Mouse (Mus musculus): ENCODE data around the gene Itpkc. TPM values are rescaled to one million over a fixed set of nuclear protein-coding genes. Genes with fewer than 3 reads are reported as not detected.

The Itpkc gene
- total and polyA plus RNA-seq, 3 experiments = 4.0 to 8.1 (median 4.0) TPM

- Histone ChIP-seq H3K9ac (ENCODE audit: insufficient read depth, low read depth) (no peak overlapping the region), H3K27ac (ENCODE audit: insufficient read depth, low read depth) (no peak overlapping the region), H3K36me3 (replicated peaks in 1 of 2; ENCODE audit: control insufficient read depth in 1 of 2, insufficient read depth in 1 of 2, low read length in 1 of 2) (peaks cover 5 to 27% of the 10 kb centered on the region in 2 experiments), H3K79me2 (replicated peaks; ENCODE audit: control insufficient read depth, extremely low read depth, insufficient read depth, poor library complexity, severe bottlenecking) (no peaks in the 10 kb centered on the region), H3K9me3 (replicated peaks; ENCODE audit: low read length) (no peaks in the 10 kb centered on the region), H3K4me1 (ENCODE audit: control insufficient read depth in 1 of 2, insufficient read depth in 2 of 2) (peaks cover 0 to 9% of the 10 kb centered on the region in 2 experiments; a peak in 1 of 4 replicates), H3K27me3 (replicated peaks) (no peaks in the 10 kb centered on the region), H3K4me2 (ENCODE audit: insufficient read depth, low read depth, poor library complexity, severe bottlenecking) (no peak overlapping the region), H3K4me3 (replicated peaks in 1 of 3; ENCODE audit: low read depth in 2 of 3, low read length in 2 of 3, poor library complexity in 1 of 3) (no peak overlapping the region)
- no peak for DNase-seq (ENCODE audit: extremely low read depth)
- in situ Hi-C loops (cut with MboI; ENCODE audit: low pct_ligation_motif_present, low pct_unique_long_range_greater_than_20kb, low sequenced_read_pairs) (no loop called here), dilution Hi-C loops (cut with MboI; ENCODE audit: extremely low pct_ligation_motif_present, extremely low pct_unique_long_range_greater_than_20kb, low sequenced_read_pairs) (no loop called here)
- no peak for TF ChIP-seq RAD21 (IDR thresholded peaks at IDR 0.05; ENCODE audit: low read depth, low read length)
- TF ChIP-seq TBP (conservative IDR thresholded peaks at IDR 0.05; ENCODE audit: low read depth, low read length) = no peak
- TF ChIP-seq KAT2A (IDR thresholded peaks at IDR 0.05; ENCODE audit: insufficient replicate concordance, low read length) = no peak
- TF ChIP-seq E2F4 (IDR thresholded peaks at IDR 0.05; ENCODE audit: insufficient replicate concordance, low read depth, low read length) = no peak
- TF ChIP-seq CTCF (conservative IDR thresholded peaks at IDR 0.05 in 1 of 2, IDR thresholded peaks at IDR 0.05 in 1 of 2; ENCODE audit: low read depth in 2 of 2, low read length in 2 of 2) = no peak
- TF ChIP-seq USF2 (conservative IDR thresholded peaks at IDR 0.05; ENCODE audit: low read depth, low read length) = no peak
- no peak for TF ChIP-seq ZKSCAN1 (IDR thresholded peaks at IDR 0.05; ENCODE audit: borderline replicate concordance, low read depth, low read length)
- TF ChIP-seq USF1 (IDR thresholded peaks at IDR 0.05; ENCODE audit: low read depth, low read length) = no peak
- no peak for TF ChIP-seq ZNF384 (IDR thresholded peaks at IDR 0.05; ENCODE audit: low read depth, low read length)
- no peak for TF ChIP-seq JUN (IDR thresholded peaks at IDR 0.05; ENCODE audit: insufficient read depth, low read depth, low read length)
- no peak for TF ChIP-seq MEF2A (IDR thresholded peaks at IDR 0.05; ENCODE audit: borderline replicate concordance, low read depth, low read length)
- no peak for TF ChIP-seq POLR2AphosphoS2 (IDR thresholded peaks at IDR 0.05; ENCODE audit: low read depth, low read length)
- TF ChIP-seq SIN3A (IDR thresholded peaks at IDR 0.05; ENCODE audit: low read length) = no peak
- no peak for TF ChIP-seq MAFK (IDR thresholded peaks at IDR 0.05; ENCODE audit: insufficient replicate concordance, low read length)
- no peak for TF ChIP-seq ZMIZ1 (IDR thresholded peaks at IDR 0.05; ENCODE audit: low read depth, low read length)
- TF ChIP-seq UBTF (IDR thresholded peaks at IDR 0.05; ENCODE audit: low read depth, low read length) = no peak
Observed at GRCm38 (mm10) chr7:27274916-27275315, 46.5 kb upstream of the Itpkc start.

- Histone ChIP-seq H3K9ac (ENCODE audit: insufficient read depth, low read depth) (no peak overlapping the region), H3K27ac (ENCODE audit: insufficient read depth, low read depth) (no peak overlapping the region), H3K4me3 (replicated peaks in 1 of 3; ENCODE audit: low read depth in 2 of 3, low read length in 2 of 3, poor library complexity in 1 of 3) (no peak overlapping the region)
Observed at GRCm38 (mm10) chr7:27273739-27274351, 45.4 kb upstream of the Itpkc start.

More at GRCm38 (mm10) chr7:27273739-27274351, 45.4 kb upstream of the Itpkc start:
- H3K9me3 ChIP-seq (replicated peaks; ENCODE audit: low read length) = no peaks in the 10 kb centered on the region
- peaks cover 5 to 27% of the 10 kb centered on the region in 2 experiments for H3K36me3 ChIP-seq (replicated peaks in 1 of 2; ENCODE audit: control insufficient read depth in 1 of 2, insufficient read depth in 1 of 2, low read length in 1 of 2)
- H3K27me3 ChIP-seq (replicated peaks) = no peaks in the 10 kb centered on the region
- in situ Hi-C loops (cut with MboI; ENCODE audit: low pct_ligation_motif_present, low pct_unique_long_range_greater_than_20kb, low sequenced_read_pairs) (no loop called here), dilution Hi-C loops (cut with MboI; ENCODE audit: extremely low pct_ligation_motif_present, extremely low pct_unique_long_range_greater_than_20kb, low sequenced_read_pairs) (no loop called here)
- H3K4me2 ChIP-seq (ENCODE audit: insufficient read depth, low read depth, poor library complexity, severe bottlenecking) = no peak overlapping the region
- H3K4me1 ChIP-seq (ENCODE audit: control insufficient read depth in 1 of 2, insufficient read depth in 2 of 2) = peaks cover 0 to 12% of the 10 kb centered on the region in 2 experiments; a peak in 2 of 4 replicates
- TF ChIP-seq EP300 (IDR thresholded peaks at IDR 0.05; ENCODE audit: low read length) (no peak), POLR2A (IDR thresholded peaks at IDR 0.05; ENCODE audit: low read depth, low read length) (no peak)
- DNase-seq (ENCODE audit: extremely low read depth) = no peak
- no peaks in the 10 kb centered on the region for H3K79me2 ChIP-seq (replicated peaks; ENCODE audit: control insufficient read depth, extremely low read depth, insufficient read depth, poor library complexity, severe bottlenecking)
